Mouse (Mus musculus): Measurements from ENCODE around the gene Hdac9. TPM values are rescaled to one million over a fixed set of nuclear protein-coding genes. Genes with fewer than 3 reads are reported as not detected.

Hdac9 gene
- polyA plus RNA-seq, 1 experiment from 2014 or later: 3.4 TPM

DNA sequence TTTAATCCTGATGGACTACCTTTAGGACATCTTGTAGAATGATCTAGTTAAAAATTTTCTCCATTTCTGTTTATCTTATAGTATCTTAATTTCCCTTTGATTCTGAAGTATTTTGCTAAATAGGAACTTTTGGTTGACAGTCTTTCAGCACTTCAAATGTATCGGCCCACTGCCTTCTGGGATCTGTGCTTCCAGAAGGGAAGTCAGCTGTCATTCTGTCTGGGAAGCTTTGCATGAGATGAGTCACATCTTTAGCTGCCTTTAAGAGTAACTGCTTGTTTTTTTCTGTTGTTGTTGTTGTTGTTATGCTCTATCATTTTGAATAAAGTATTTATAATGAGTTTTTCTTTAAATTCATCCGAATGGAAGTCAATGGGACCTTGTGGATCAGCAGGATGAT is 169.6 kb downstream of the Hdac9 start:
- Histone ChIP-seq H3K36me3 (no peaks in the 10 kb centered on the region), H3K9me3 (replicated peaks) (no peaks in the 10 kb centered on the region), H3K27me3 (ENCODE audit: low read depth, poor library complexity, severe bottlenecking) (no peaks in the 10 kb centered on the region), H3K4me1 (no peaks in the 10 kb centered on the region), H3K27ac (no peak overlapping the region), H3K4me3 (no peak overlapping the region)
- no peak for DNase-seq (ENCODE audit: low spot score)
- 89% methylated on average over 2 of the region's 2 CpGs for WGBS

DNA sequence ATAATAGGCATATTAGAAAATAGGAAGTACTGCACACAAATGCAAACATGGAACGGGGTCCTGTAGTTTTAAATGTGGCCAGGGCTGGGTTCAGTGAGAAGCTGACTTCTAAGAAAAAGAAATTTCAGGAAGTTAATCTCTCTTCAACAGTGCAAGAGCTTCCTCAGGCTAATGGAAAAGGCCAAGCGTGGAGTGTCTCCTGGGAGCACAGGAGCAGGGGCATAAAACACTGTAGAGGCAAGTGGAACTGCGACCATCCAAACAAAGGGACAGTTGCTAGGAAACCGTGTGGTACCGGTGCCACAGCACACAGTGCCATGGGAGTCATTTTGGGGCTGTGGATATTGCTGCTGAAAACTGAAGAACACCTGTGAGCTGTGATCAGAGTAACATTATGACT is 191.7 kb downstream of the Hdac9 start:
- H3K27me3 ChIP-seq (ENCODE audit: low read depth, poor library complexity, severe bottlenecking): no peaks in the 10 kb centered on the region
- no peaks in the 10 kb centered on the region for H3K36me3 ChIP-seq
- DNase-seq (ENCODE audit: low spot score): no peak
- no peak overlapping the region for H3K27ac ChIP-seq
- H3K4me1 ChIP-seq: no peaks in the 10 kb centered on the region
- no peak overlapping the region for H3K4me3 ChIP-seq
- 84% methylated on average over 5 of the region's 5 CpGs for WGBS
- H3K9me3 ChIP-seq (replicated peaks): no peaks in the 10 kb centered on the region

DNA sequence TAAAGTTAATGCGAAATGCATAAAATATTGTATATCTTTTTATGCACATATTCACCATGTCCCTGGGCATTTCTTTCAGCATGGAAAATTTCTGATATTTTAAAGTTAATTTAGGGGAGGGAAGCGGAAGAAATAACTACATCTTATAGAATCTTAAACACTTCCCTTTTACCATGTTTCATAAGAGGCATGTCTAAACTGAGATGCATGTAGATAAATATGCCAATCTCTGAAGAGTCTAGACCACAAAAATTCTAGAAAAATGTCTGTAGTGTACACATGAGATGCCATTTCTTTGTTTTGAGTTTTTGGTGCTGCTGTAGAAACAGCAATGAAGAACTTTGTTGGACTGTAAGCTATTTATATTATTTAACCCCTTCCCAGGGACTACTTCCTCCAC is 192.6 kb downstream of the Hdac9 start:
- H3K27me3 ChIP-seq (ENCODE audit: low read depth, poor library complexity, severe bottlenecking): no peaks in the 10 kb centered on the region
- H3K4me1 ChIP-seq: no peaks in the 10 kb centered on the region
- DNase-seq (ENCODE audit: low spot score): no peak
- no peak overlapping the region for H3K27ac ChIP-seq
- WGBS: 96% methylated on average over 2 of the region's 2 CpGs
- H3K9me3 ChIP-seq (replicated peaks): no peaks in the 10 kb centered on the region
- H3K36me3 ChIP-seq: no peaks in the 10 kb centered on the region
- H3K4me3 ChIP-seq: no peak overlapping the region

DNA sequence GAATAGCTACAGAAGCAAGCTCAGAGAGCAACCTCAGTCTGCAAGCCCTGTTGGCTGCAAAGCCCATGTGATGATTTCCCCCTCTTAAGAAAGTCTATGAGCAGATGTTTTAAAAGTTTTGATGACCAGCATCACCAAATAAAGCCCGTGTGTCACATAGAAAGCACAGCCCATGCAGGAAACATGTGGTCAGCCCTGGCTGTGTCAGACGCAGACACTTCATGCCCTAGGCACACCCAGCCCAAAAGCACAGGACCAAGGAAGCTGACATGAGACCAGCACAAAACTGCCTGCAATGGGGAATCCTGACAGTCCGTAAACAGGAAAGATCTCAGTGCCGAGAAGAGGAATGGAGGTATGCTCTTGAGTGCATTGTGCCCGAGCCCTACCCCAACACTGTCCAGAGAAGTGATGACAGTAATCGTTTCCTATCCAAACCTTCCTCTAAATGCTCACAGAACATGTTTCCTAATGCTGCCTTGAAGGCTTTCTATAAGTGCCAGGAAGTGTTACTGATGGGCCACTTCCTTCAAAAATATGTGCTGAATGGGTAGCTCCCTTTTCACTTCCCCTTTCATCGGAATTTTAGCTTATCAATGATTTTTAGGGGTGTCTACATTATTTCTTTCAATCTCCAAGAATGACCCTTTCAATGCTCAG is 193.9 kb downstream of the Hdac9 start:
- no peak overlapping the region for H3K27ac ChIP-seq
- 72% methylated on average over 7 of the region's 7 CpGs for WGBS
- H3K4me1 ChIP-seq: no peaks in the 10 kb centered on the region
- DNase-seq (ENCODE audit: low spot score): no peak
- no peak overlapping the region for H3K4me3 ChIP-seq
- no peaks in the 10 kb centered on the region for H3K27me3 ChIP-seq (ENCODE audit: low read depth, poor library complexity, severe bottlenecking)
- H3K36me3 ChIP-seq: no peaks in the 10 kb centered on the region
- no peaks in the 10 kb centered on the region for H3K9me3 ChIP-seq (replicated peaks)

DNA sequence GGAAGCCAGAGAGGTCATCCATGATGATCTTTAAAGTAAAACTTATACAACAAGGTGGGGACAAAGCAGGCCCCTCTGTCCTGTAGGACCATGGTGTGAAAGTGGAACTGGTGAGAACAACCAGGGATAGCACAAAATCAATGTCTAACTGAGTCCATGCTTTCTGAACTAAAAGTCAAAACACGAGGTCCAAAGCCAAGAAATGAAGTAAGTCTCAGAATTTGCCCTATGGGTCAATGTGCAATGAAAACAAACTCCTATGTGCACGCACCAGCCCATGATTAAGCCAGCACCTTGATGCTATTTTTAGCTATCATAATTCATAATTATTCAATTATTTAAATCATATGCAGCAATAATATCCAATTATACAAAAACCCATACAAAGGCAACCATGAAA is 196.0 kb downstream of the Hdac9 start:
- H3K27me3 ChIP-seq (ENCODE audit: low read depth, poor library complexity, severe bottlenecking): no peaks in the 10 kb centered on the region
- H3K27ac ChIP-seq: no peak overlapping the region
- no peaks in the 10 kb centered on the region for H3K4me1 ChIP-seq
- H3K4me3 ChIP-seq: no peak overlapping the region
- H3K36me3 ChIP-seq: no peaks in the 10 kb centered on the region
- WGBS: 83% methylated on average over 2 of the region's 2 CpGs
- no peak for DNase-seq (ENCODE audit: low spot score)
- H3K9me3 ChIP-seq (replicated peaks): no peaks in the 10 kb centered on the region

DNA sequence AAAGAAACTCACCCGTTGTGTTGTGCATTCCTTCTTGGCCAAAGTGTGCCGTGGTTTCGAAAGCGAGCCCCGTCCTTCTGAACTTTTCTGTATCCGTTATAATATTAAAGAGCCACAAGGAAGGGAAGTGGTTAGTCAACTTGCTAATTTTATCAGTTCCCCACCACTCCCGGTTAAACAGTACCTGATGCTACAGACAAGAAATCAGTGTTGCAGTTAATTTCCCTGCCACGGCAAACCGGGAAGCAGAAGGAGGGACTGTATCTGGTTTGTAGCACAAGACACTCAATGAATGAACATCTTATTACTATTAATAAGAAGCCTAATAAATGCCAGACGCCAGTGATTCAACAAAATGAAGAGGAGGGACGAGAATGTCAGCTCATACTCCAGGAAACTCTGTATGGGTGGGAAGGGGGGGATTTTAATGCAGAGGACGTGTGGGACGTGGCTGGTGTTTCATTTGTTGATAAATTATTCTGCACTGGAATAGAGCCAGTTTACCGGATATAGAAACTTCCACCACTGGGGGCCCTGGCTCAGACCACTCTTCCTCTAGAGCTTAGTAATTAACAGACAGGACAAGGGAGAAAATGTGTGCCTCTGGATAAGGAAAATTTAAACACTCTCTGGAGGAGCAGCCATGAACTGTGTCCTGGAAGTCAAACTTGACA is 202.5 kb downstream of the Hdac9 start:
- Histone ChIP-seq H3K27ac (peak overlapping the region; percentile 46), H3K4me3 (peak overlapping the region; percentile 26), H3K4me1 (peaks cover 14% of the 10 kb centered on the region), H3K27me3 (ENCODE audit: low read depth, poor library complexity, severe bottlenecking) (no peaks in the 10 kb centered on the region), H3K9me3 (replicated peaks) (no peaks in the 10 kb centered on the region), H3K36me3 (no peaks in the 10 kb centered on the region)
- peak; percentile 37 for DNase-seq (ENCODE audit: low spot score)
- WGBS: 34% methylated on average over 14 of the region's 14 CpGs

DNA sequence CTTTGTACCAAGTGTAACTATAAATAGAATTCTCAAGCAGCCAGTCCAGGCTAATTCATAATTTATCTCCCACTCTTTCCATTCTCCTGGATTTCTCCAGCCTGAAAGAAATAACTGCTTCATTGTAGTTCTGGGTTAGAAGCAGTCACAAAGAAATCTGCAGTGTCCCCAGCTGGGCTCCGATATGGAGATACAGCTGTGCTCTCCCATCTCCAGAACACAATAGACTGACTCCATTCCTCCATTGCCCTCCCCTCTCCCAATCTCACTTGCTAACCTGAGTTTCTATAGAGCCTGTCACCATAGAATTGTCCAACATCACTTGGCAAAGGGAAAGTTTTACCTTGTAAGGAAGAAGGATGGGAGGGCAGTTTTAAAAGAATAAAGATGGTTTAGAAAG is 218.9 kb downstream of the Hdac9 start:
- no peaks in the 10 kb centered on the region for H3K36me3 ChIP-seq
- H3K27me3 ChIP-seq (ENCODE audit: low read depth, poor library complexity, severe bottlenecking): no peaks in the 10 kb centered on the region
- no peaks in the 10 kb centered on the region for H3K4me1 ChIP-seq
- H3K4me3 ChIP-seq: no peak overlapping the region
- no peak for DNase-seq (ENCODE audit: low spot score)
- 88% methylated on average over 1 of the region's 1 CpGs for WGBS
- no peak overlapping the region for H3K27ac ChIP-seq
- H3K9me3 ChIP-seq (replicated peaks): no peaks in the 10 kb centered on the region

DNA sequence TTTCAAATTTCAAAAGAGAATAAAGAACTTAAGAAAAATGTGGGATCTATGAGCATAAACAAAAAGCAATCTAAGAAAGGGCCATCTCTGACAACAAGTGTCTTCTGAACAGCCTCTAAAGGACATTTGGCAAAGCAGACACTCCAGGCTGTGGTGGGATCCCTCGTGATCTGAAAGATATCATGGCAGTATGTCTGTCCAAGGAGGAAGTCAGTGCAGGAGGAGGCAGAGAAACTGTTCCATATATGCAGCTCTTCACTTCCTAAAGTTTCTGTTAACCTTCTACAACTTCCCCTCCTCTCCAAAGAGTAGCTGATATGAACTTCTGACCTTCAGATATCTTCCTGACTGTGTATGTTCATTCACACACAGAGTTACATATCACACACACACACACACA is 220.2 kb downstream of the Hdac9 start:
- no peak overlapping the region for H3K4me3 ChIP-seq
- H3K27ac ChIP-seq: no peak overlapping the region
- H3K9me3 ChIP-seq (replicated peaks): no peaks in the 10 kb centered on the region
- no peaks in the 10 kb centered on the region for H3K4me1 ChIP-seq
- H3K27me3 ChIP-seq (ENCODE audit: low read depth, poor library complexity, severe bottlenecking): no peaks in the 10 kb centered on the region
- no peaks in the 10 kb centered on the region for H3K36me3 ChIP-seq
- no peak for DNase-seq (ENCODE audit: low spot score)
- 81% methylated on average over 1 of the region's 1 CpGs for WGBS

DNA sequence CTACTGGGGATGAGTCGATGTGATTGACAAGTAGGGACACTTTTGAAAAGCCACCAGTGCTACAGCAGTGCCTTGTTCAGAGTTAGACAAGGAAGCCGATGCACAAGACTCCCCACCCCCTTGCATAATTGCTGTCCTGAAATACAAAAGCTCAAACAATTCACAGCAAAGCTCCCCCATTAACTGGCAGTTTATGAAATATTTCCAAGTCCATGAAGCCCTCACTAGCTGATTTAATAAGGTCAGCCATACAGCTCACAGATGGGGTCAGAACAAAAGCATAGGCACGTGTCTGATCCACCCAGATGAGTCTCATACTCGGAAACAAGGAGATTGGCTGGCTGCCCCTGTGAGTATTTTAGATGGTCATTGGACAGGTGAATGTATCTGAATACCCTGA is 228.0 kb downstream of the Hdac9 start:
- Histone ChIP-seq H3K27me3 (ENCODE audit: low read depth, poor library complexity, severe bottlenecking) (no peaks in the 10 kb centered on the region), H3K27ac (no peak overlapping the region), H3K9me3 (replicated peaks) (no peaks in the 10 kb centered on the region), H3K36me3 (no peaks in the 10 kb centered on the region), H3K4me3 (no peak overlapping the region), H3K4me1 (no peaks in the 10 kb centered on the region; the same call in 1 of the 2 replicates)
- no peak for DNase-seq (ENCODE audit: low spot score)
- 91% methylated on average over 4 of the region's 4 CpGs for WGBS

DNA sequence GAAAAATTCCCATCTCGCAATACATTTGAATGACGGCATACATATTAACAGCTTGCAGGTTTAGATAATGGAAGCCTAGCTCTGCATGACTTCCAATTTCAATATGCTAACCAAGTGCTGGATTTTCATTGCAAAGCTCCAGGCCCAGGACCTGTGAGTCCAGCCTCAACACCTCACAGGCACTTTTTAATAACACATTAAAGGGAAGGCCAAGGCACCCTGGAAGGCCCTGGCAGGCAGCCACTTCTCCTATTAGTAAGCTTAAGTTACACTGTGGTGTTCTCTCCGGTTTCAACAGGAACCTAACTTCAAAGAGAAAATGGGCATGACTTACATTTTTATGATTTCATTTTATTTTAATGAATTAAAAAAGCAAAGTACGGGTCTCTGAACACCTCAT is 233.5 kb downstream of the Hdac9 start:
- Histone ChIP-seq H3K27me3 (ENCODE audit: low read depth, poor library complexity, severe bottlenecking) (no peaks in the 10 kb centered on the region), H3K9me3 (replicated peaks) (no peaks in the 10 kb centered on the region), H3K27ac (peak overlapping the region; percentile 66), H3K4me1 (peaks cover 34% of the 10 kb centered on the region), H3K36me3 (no peaks in the 10 kb centered on the region), H3K4me3 (no peak overlapping the region)
- WGBS: 49% methylated on average over 4 of the region's 4 CpGs
- peak; percentile 52 for DNase-seq (ENCODE audit: low spot score)

DNA sequence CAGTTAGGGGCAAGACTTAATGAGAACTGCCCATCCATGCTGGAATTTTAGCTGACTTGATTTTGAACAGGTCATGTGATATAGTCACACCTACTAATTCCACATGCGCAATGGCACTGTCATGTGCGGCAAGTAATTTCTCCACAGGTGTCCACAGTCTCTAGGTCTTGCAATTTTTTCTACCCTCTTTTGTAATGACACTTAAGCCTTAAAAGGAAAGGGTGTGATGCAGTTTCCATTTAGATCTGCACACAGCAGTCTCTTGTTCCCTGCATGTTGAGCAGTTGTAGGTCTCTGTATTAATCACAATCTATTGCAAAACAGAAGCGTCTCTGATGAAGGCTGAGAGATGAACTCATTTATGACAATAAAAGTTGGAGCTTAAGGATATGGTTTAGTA is 234.2 kb downstream of the Hdac9 start:
- WGBS: 95% methylated on average over 3 of the region's 3 CpGs
- Histone ChIP-seq H3K27me3 (ENCODE audit: low read depth, poor library complexity, severe bottlenecking) (no peaks in the 10 kb centered on the region), H3K4me3 (no peak overlapping the region), H3K27ac (peak overlapping the region; percentile 66; the same call in 1 of the 2 replicates), H3K36me3 (no peaks in the 10 kb centered on the region), H3K9me3 (replicated peaks) (no peaks in the 10 kb centered on the region), H3K4me1 (peaks cover 34% of the 10 kb centered on the region)
- DNase-seq (ENCODE audit: low spot score): no peak

DNA sequence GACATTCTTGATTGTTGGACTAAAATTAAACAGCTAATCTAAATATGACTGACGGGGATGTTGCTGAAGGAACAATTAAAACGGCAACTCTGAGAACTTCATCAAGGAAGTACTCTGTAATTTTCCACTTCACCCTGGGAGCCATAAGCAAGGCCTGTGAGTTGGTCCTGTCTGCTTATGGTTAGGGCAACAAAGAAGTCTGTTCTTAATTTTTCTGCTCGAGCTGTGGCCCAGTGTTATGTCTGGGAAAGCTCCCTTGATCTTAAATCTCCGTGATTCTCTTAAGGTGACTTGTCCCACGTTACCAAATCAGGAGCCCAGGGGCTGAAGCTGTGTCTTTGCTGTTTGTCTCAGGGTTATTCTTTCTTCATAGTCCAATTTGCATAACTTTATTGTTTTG is 236.3 kb downstream of the Hdac9 start:
- 36% methylated on average over 5 of the region's 5 CpGs for WGBS
- Histone ChIP-seq H3K36me3 (no peaks in the 10 kb centered on the region), H3K4me3 (no peak overlapping the region), H3K27me3 (ENCODE audit: low read depth, poor library complexity, severe bottlenecking) (no peaks in the 10 kb centered on the region), H3K9me3 (replicated peaks) (no peaks in the 10 kb centered on the region), H3K4me1 (peaks cover 34% of the 10 kb centered on the region), H3K27ac (peak overlapping the region; percentile 56; the same call in 1 of the 2 replicates)
- no peak for DNase-seq (ENCODE audit: low spot score)

DNA sequence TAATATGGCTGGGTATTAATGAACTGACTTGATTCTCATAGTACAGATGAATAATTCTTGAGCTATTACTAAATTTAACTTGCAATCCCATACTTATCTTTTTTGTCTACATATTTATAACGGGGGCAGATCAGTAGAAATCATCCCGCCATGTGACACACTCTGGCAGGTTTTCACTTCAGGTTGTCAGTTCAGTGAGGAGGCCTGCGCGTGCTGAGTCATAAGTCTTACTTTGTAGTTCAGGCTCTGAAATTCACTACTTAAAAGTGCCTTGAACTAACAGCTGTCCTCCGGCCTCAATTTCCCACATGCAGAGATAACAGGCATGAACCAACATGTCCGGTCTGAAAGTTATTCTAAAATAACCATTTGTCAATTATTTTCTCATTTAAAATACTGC is 239.8 kb downstream of the Hdac9 start:
- DNase-seq (ENCODE audit: low spot score): no peak
- Histone ChIP-seq H3K9me3 (replicated peaks) (no peaks in the 10 kb centered on the region), H3K4me3 (no peak overlapping the region), H3K27me3 (ENCODE audit: low read depth, poor library complexity, severe bottlenecking) (no peaks in the 10 kb centered on the region), H3K36me3 (no peaks in the 10 kb centered on the region), H3K27ac (no peak overlapping the region), H3K4me1 (peaks cover 18% of the 10 kb centered on the region)
- 80% methylated on average over 6 of the region's 6 CpGs for WGBS

DNA sequence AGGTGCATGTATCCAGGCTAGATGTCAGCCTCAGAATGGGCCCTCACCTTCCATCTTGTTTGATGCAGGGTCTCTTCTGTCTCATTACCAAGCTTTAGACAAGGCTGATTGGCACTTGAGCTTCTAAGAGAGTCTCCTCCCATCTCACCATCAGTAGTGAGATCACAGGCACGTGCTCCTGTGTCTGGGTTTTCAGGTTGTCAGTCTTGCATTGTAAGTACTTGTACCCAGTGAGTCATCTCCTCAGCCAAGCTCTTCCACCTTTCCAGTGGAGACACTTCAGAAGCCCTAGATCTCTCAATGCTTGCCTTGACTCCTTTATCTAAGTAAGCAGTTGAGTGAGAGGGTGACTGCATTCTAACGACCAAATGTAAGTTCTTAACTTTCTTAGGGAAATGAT is 242.7 kb downstream of the Hdac9 start:
- Histone ChIP-seq H3K4me1 (no peaks in the 10 kb centered on the region), H3K27ac (no peak overlapping the region), H3K4me3 (no peak overlapping the region), H3K9me3 (replicated peaks) (no peaks in the 10 kb centered on the region), H3K27me3 (ENCODE audit: low read depth, poor library complexity, severe bottlenecking) (no peaks in the 10 kb centered on the region), H3K36me3 (no peaks in the 10 kb centered on the region)
- 76% methylated on average over 2 of the region's 2 CpGs for whole genome bisulfite sequencing
- DNase-seq (ENCODE audit: low spot score): no peak

All from limb, embryonic 10.5 days (tissue).